Mouse (Mus musculus): ENCODE results near the gene Rnf8.
A peak's percentile ranks its signal among the peaks of the same experiment; 100 is the strongest.
"Not testable (repeated sequence)": the region's sequence is repeated elsewhere in the genome, so short reads cannot be mapped to it uniquely, and the experiment has no call there.

The Rnf8 gene

GRCm38 (mm10) chr17:29614115-29615023 is at the start of gene Rnf8, which contains the start of gene Gm28043:
Rnf8 (plus strand) TSS chr17:29614790.
Gm28043 (plus strand) TSS chr17:29614876.
- peak; percentile 91 for DNase-seq

- DNase-seq: no peak
These were observed 49.1 kb upstream of the Rnf8 start for GRCm38 (mm10) chr17:29565521-29565920.

- no peak for DNase-seq
These were observed 46.2 kb upstream of the Rnf8 start for GRCm38 (mm10) chr17:29568435-29568834.

- DNase-seq: peak; percentile 20
These were observed 44.8 kb upstream of the Rnf8 start for GRCm38 (mm10) chr17:29569831-29570230.

GRCm38 (mm10) chr17:29579579-29580126 is 34.9 kb upstream of the Rnf8 start:
- DNase-seq: no peak

- no peak for DNase-seq
These were observed 31.0 kb upstream of the Rnf8 start for GRCm38 (mm10) chr17:29583569-29583968.

- no peak for DNase-seq
These were observed 30.3 kb upstream of the Rnf8 start for GRCm38 (mm10) chr17:29584306-29584705.

- no peak for DNase-seq
These were observed 29.9 kb upstream of the Rnf8 start for GRCm38 (mm10) chr17:29584737-29585136.

- no peak for DNase-seq
These were observed 29.1 kb upstream of the Rnf8 start for GRCm38 (mm10) chr17:29585446-29585845.

GRCm38 (mm10) chr17:29586921-29587320 is 27.7 kb upstream of the Rnf8 start:
- DNase-seq: no peak

GRCm38 (mm10) chr17:29589221-29589898 is 25.2 kb upstream of the Rnf8 start:
- no peak for DNase-seq

- peak; percentile 63 for DNase-seq
These were observed 18.5 kb upstream of the Rnf8 start for GRCm38 (mm10) chr17:29595891-29596770.

- DNase-seq: no peak
These were observed 17.8 kb upstream of the Rnf8 start for GRCm38 (mm10) chr17:29596771-29597132.

- DNase-seq: no peak
These were observed 15.5 kb upstream of the Rnf8 start for GRCm38 (mm10) chr17:29599051-29599450.

GRCm38 (mm10) chr17:29599537-29599936 is 15.1 kb upstream of the Rnf8 start:
- DNase-seq: no peak

- no peak for DNase-seq
These were observed 13.2 kb upstream of the Rnf8 start for GRCm38 (mm10) chr17:29601391-29601790.

GRCm38 (mm10) chr17:29603283-29603682 is 11.3 kb upstream of the Rnf8 start:
- DNase-seq: peak; percentile 74

GRCm38 (mm10) chr17:29613453-29613852 is 1.1 kb upstream of the Rnf8 start:
- DNase-seq: not testable (repeated sequence)

GRCm38 (mm10) chr17:29615024-29615551 is 498 bp downstream of the Rnf8 start:
- DNase-seq: no peak

- DNase-seq: no peak
These were observed 1.0 kb downstream of the Rnf8 start for GRCm38 (mm10) chr17:29615616-29616015.

GRCm38 (mm10) chr17:29619231-29619630 is 4.6 kb downstream of the Rnf8 start:
- DNase-seq: no peak

GRCm38 (mm10) chr17:29623488-29623887 is 8.9 kb downstream of the Rnf8 start:
- no peak for DNase-seq

Data from cerebellum, adult 11 months (tissue).